Mouse (Mus musculus) C3H10T1/2 (cell line): ENCODE data around the gene Ccdc92b. TPM values are rescaled to one million over a fixed set of nuclear protein-coding genes. Genes with fewer than 3 reads are reported as not detected.

Source experiments
- polyA plus RNA-seq, 2 experiments: library from polyadenylated mRNA; unstranded; fragments of >200 nt; fragmentation: generic; extraction: Trizol; gene quantifications; one replicate each; pipeline ENCODE4 v1.2.1; 2012; ENCODE audit warnings: missing spikeins in 2 of 2

The Ccdc92b gene
- polyA plus RNA-seq = under 1 TPM; 0.09 to 0.83 TPM

DNA sequence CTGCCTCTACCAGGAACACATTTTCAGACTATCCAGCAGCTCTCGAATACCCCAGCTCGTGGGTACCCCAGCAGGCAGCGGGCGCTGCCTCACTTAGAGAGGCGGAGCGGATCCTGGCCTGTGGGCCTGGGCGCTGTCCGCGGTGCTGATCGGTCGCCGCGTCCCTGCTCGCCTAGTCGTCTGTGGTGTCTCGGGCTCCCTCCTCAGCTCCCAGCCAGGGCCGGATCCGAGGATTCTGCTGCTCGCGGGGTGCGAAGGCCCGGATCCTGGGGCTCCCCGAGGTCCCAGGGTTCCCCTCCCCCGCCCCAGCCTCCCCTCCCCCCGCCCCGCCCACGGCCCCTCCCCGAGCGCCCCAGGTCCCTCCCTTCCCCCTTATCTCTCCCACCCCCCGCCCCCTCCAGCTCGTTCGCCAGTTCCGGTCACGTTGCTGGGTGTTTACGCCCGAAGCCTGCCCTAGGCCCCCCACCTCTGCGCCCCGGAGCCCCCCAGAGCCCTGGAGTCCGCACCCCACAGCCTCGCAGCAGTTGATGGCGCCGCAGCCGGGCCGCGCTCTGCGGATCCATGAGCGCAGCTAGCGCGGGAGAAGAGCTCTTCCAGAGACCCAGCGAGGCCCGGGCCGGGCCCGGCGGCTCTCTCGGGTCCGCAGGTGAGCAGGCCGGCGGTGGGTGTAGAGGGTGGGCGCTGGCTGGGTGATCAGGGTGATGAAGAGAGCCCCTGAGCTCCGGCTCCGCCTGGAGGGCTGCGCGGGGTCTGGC, at the start of gene Ccdc92b:
Gene Ccdc92b, plus strand, starts transcription at position 405 of the 755 bp plus-strand sequence.

GRCm38 (mm10) chr11:74610545-74611176, 8.7 kb upstream of the Ccdc92b start, which contains the start of gene Rap1gap2:
Gene Rap1gap2 (minus strand): TSS chr11:74610915.

GRCm38 (mm10) chr11:74649095-74649646, 29.8 kb downstream of the Ccdc92b start, which contains the start of gene Cluh:
Gene Cluh (plus strand): TSS chr11:74649495.

Other genes with a start within 250 kb of the Ccdc92b start
- 1 to 10 TPM in 1 of 2 experiments, under 1 TPM in 1; 0.48 to 1.3 TPM for gene Rap1gap2, start 8.7 kb upstream of the Ccdc92b start, polyA plus RNA-seq
- gene Cluh, start 29.9 kb downstream of the Ccdc92b start, polyA plus RNA-seq = 10 to 100 TPM; 23.4 to 28.3 TPM
- 10 to 100 TPM in 1 of 2 experiments, 1 to 10 TPM in 1; 3.9 to 23.5 TPM for gene Pafah1b1, start 105.1 kb downstream of the Ccdc92b start, polyA plus RNA-seq
- gene Mettl16, start 151.2 kb downstream of the Ccdc92b start, polyA plus RNA-seq = 10 to 100 TPM in 1 of 2 experiments, 1 to 10 TPM in 1; 2.0 to 12.6 TPM
- gene Mnt, start 211.3 kb downstream of the Ccdc92b start, polyA plus RNA-seq = 10 to 100 TPM in 1 of 2 experiments, 1 to 10 TPM in 1; 4.7 to 17.8 TPM